Comparison of ENCODE assay signal across 10 mouse cellular contexts in genomic region chr7:111157754-111158325, GRCm38 (mm10).
DNase-seq lines count a peak whose midpoint lies in the region; ATAC-seq and TF ChIP-seq lines count a peak whose summit lies in the region.
"Had no signal": no experiment of that assay in that cellular context is flagged by ENCODE, and none has a peak within 500 bp of the region (broad histone marks: within the 10 kb centered on the region; RNA-seq: fewer than 3 reads in every experiment).

No protein-coding gene starts in this region.

- intact Hi-C loops in heart, postnatal 14 days (cut with DNase I) = loop anchor here (2.0 to 5.0 kb wide), 3 partner anchors 36 to 101 kb away; partner anchors contain the start of gene Eif4g2

- TF ChIP-seq CTCF in embryonic fibroblast, embryonic 13.5 days (IDR thresholded peaks at IDR 0.05; ENCODE audit: borderline replicate concordance, insufficient read depth, low read length) = no peak

- H3K27me3 ChIP-seq in heart, embryonic 10.5 days (ENCODE audit: insufficient read depth, poor library complexity, severe bottlenecking) = no peaks in the 10 kb centered on the region
- H3K27me3 ChIP-seq in lung, embryonic 16.5 days (ENCODE audit: control insufficient read depth, insufficient read depth, low read depth, low read length) = no peaks in the 10 kb centered on the region
- H3K27me3 ChIP-seq in stomach, embryonic 14.5 days (ENCODE audit: control insufficient read depth, insufficient read depth, low read length) = no peaks in the 10 kb centered on the region
- H3K27me3 ChIP-seq in forebrain, embryonic 14.5 days (replicated peaks; ENCODE audit: control insufficient read depth, insufficient read depth, low read length) = no peaks in the 10 kb centered on the region

- peak overlapping the region; percentile 87; the same call in 1 of the 2 replicates for H3K27ac ChIP-seq in heart, embryonic 10.5 days
- peak overlapping the region; percentile 17; the same call in 1 of the 2 replicates for H3K27ac ChIP-seq in lung, embryonic 16.5 days (ENCODE audit: low read length)
- H3K27ac ChIP-seq in embryonic fibroblast, embryonic 13.5 days (ENCODE audit: insufficient read depth, low read length) = peak overlapping the region; percentile 84
- H3K27ac ChIP-seq in stomach, embryonic 14.5 days (ENCODE audit: low read length) = peak overlapping the region; percentile 74
- no peak overlapping the region for H3K27ac ChIP-seq in forebrain, embryonic 14.5 days (ENCODE audit: low read depth, low read length)
- H3K27ac ChIP-seq: liver, embryonic 15.5 days had no signal

- TF ChIP-seq POLR2A in embryonic fibroblast, embryonic 13.5 days (IDR thresholded peaks at IDR 0.05; ENCODE audit: low read depth, low read length) = no peak

- no peak overlapping the region for H3K4me2 ChIP-seq in lung, embryonic 16.5 days (ENCODE audit: low read depth, low read length)
- H3K4me2 ChIP-seq in stomach, embryonic 14.5 days (replicated peaks; ENCODE audit: low read depth, low read length) = no peak overlapping the region
- H3K4me2 ChIP-seq in forebrain, embryonic 14.5 days (ENCODE audit: low read length) = no peak overlapping the region
- H3K4me2 ChIP-seq: liver, embryonic 15.5 days had no signal

- DNase-seq in heart, embryonic 10.5 days (ENCODE audit: low spot score) = no peak
- DNase-seq in heart, postnatal 14 days = no peak
- no peak for DNase-seq in lung, adult 18-20 months
- no peak for DNase-seq in forebrain, embryonic 14.5 days (ENCODE audit: low spot score)
- no peak for DNase-seq in thymus, adult 18-20 months
- DNase-seq: thymus, postnatal 25 days had no signal

- peaks cover 25% of the 10 kb centered on the region for H3K4me1 ChIP-seq in heart, embryonic 10.5 days
- H3K4me1 ChIP-seq in lung, embryonic 16.5 days (replicated peaks; ENCODE audit: control insufficient read depth, insufficient read depth, low read length) = peaks cover 17% of the 10 kb centered on the region
- peaks cover 10% of the 10 kb centered on the region for H3K4me1 ChIP-seq in embryonic fibroblast, embryonic 13.5 days (ENCODE audit: control insufficient read depth, insufficient read depth, low read length)
- peaks cover 24% of the 10 kb centered on the region; the same call in 1 of the 2 replicates for H3K4me1 ChIP-seq in stomach, embryonic 14.5 days (ENCODE audit: control insufficient read depth, insufficient read depth, low read length)
- peaks cover 6% of the 10 kb centered on the region; the same call in 1 of the 2 replicates for H3K4me1 ChIP-seq in forebrain, embryonic 14.5 days (ENCODE audit: control insufficient read depth, insufficient read depth, low read length)

- 42% methylated on average over 9 of the region's 9 CpGs for WGBS in heart, embryonic 10.5 days
- 51% methylated on average over 9 of the region's 9 CpGs for WGBS in lung, embryonic 16.5 days
- 54% methylated on average over 9 of the region's 9 CpGs for WGBS in stomach, embryonic 14.5 days
- WGBS in forebrain, embryonic 14.5 days = 71% methylated on average over 9 of the region's 9 CpGs

- no peaks in the 10 kb centered on the region for H3K36me3 ChIP-seq in heart, embryonic 10.5 days
- no peaks in the 10 kb centered on the region for H3K36me3 ChIP-seq in lung, embryonic 16.5 days (ENCODE audit: control insufficient read depth, insufficient read depth, low read length)
- no peaks in the 10 kb centered on the region for H3K36me3 ChIP-seq in stomach, embryonic 14.5 days (ENCODE audit: control insufficient read depth, insufficient read depth, low read length)
- H3K36me3 ChIP-seq in forebrain, embryonic 14.5 days (ENCODE audit: control insufficient read depth, insufficient read depth, low read length) = no peaks in the 10 kb centered on the region
- H3K36me3 ChIP-seq: liver, embryonic 15.5 days had no signal

- no peak for ATAC-seq in lung, embryonic 16.5 days (ENCODE audit: low read depth)
- no peak for ATAC-seq in stomach, embryonic 14.5 days (ENCODE audit: insufficient number of reproducible peaks, insufficient read depth, low FRiP score, low read depth)
- no peak for ATAC-seq in forebrain, embryonic 14.5 days

- H3K9me3 ChIP-seq in heart, embryonic 10.5 days = no peaks in the 10 kb centered on the region
- no peaks in the 10 kb centered on the region for H3K9me3 ChIP-seq in lung, embryonic 16.5 days (ENCODE audit: control insufficient read depth, low read length)
- no peaks in the 10 kb centered on the region for H3K9me3 ChIP-seq in stomach, embryonic 14.5 days (ENCODE audit: control insufficient read depth, low read depth, low read length)
- no peaks in the 10 kb centered on the region for H3K9me3 ChIP-seq in forebrain, embryonic 14.5 days (replicated peaks; ENCODE audit: control insufficient read depth, low read length)
- H3K9me3 ChIP-seq: liver, embryonic 15.5 days had no signal

- no peak overlapping the region for H3K9ac ChIP-seq in lung, embryonic 16.5 days (ENCODE audit: low read length)
- H3K9ac ChIP-seq in stomach, embryonic 14.5 days (replicated peaks; ENCODE audit: low read depth, low read length) = no peak overlapping the region
- H3K9ac ChIP-seq in forebrain, embryonic 14.5 days (ENCODE audit: low read length) = no peak overlapping the region
- H3K9ac ChIP-seq: liver, embryonic 15.5 days had no signal

- peak overlapping the region; percentile 18; the same call in 1 of the 2 replicates for H3K4me3 ChIP-seq in heart, embryonic 10.5 days
- H3K4me3 ChIP-seq in lung, embryonic 16.5 days (ENCODE audit: low read length) = no peak overlapping the region
- no peak overlapping the region for H3K4me3 ChIP-seq in embryonic fibroblast, embryonic 13.5 days (ENCODE audit: insufficient read depth, low read length)
- no peak overlapping the region for H3K4me3 ChIP-seq in stomach, embryonic 14.5 days (ENCODE audit: low read depth, low read length)
- H3K4me3 ChIP-seq in forebrain, embryonic 14.5 days (ENCODE audit: low read depth, low read length) = no peak overlapping the region
- H3K4me3 ChIP-seq: liver, embryonic 15.5 days had no signal
